Mouse (Mus musculus) fibroblast of lung, adult 2 months (primary cell): Measurements from ENCODE around the gene Arhgap20.

ENCODE experiments used
- DNase-seq: peaks from one replicate; pipeline ENCODE4 v3.0.0-alpha.2; 2011; ENCODE audit warnings: low read depth

Gene Arhgap20

GRCm38 (mm10) chr9:51799156-51799555 is 34.0 kb downstream of the Arhgap20 start:
- no peak for DNase-seq

GRCm38 (mm10) chr9:51807272-51807671 is 42.1 kb downstream of the Arhgap20 start:
- no peak for DNase-seq

- no peak for DNase-seq
Measured at GRCm38 (mm10) chr9:51812931-51813330, 47.8 kb downstream of the Arhgap20 start.

- no peak for DNase-seq
Measured at GRCm38 (mm10) chr9:51824516-51824915, 59.4 kb downstream of the Arhgap20 start.

GRCm38 (mm10) chr9:51831596-51831995 is 66.5 kb downstream of the Arhgap20 start:
- no peak for DNase-seq

- DNase-seq, result no peak
Measured at GRCm38 (mm10) chr9:51832368-51832767, 67.2 kb downstream of the Arhgap20 start.

DNA sequence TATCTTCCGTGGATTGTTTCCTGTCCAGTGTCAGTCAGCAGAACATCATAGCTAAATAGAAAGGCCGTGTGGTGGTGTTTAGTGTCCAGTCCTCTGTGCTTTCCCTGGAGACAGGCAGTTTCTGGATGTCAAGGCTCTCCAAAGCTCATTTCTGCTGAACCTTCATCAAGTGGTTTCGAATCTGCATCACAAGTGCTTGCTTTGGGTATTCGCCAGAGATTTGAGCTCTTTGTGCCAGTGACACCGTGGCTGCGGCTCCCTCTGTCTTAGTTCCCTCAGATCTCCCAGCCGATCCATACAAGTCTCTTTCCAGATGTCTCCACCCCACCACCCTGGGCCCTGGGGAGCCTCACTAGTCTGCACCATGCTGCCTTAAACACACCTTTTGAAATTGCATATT is 72.6 kb downstream of the Arhgap20 start:
- DNase-seq, result no peak

- DNase-seq, result no peak
Measured at GRCm38 (mm10) chr9:51843216-51843615, 78.1 kb downstream of the Arhgap20 start.

DNA sequence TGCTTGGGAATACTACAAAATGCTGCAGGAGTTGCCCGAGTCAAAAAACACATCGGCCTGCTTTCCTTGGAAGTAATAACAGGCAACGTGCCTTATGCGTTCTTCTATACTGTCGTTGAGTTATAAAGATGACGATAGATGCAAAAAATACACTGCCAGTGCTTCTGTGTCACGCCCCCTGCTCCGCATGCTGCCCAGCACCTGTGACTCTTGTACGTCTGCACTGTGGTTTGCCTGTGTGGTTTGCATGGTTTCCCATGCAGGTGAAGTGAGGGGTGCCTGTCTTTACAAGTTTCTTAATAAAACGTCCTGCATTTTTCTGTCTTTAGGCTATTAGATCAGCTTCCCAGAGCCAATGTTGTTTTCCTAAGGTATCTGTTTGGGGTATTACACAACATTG is 80.7 kb downstream of the Arhgap20 start:
- no peak for DNase-seq

DNA sequence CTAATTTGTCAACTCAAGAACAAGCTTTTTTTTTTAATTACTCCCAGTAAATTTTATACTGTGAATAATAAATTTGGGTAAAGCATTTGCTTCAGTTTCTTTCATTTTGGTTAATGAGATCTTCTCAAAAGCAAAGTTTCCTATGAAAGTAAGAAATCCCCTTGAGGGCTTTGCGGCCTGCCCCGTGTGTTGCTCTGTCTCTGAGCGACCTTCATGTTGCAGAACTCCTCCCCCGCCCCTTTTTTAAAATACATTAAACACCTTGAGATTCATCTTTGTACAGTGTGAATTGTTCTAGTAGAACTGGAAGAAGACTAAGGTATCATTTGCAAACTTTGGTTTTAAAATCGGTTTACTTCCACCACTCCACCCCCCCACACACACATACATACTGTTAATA is 88.6 kb downstream of the Arhgap20 start:
- DNase-seq, result no peak

GRCm38 (mm10) chr9:51864273-51864672 is 99.1 kb downstream of the Arhgap20 start:
- no peak for DNase-seq

GRCm38 (mm10) chr9:51866634-51867033 is 101.5 kb downstream of the Arhgap20 start:
- DNase-seq, result no peak

DNA sequence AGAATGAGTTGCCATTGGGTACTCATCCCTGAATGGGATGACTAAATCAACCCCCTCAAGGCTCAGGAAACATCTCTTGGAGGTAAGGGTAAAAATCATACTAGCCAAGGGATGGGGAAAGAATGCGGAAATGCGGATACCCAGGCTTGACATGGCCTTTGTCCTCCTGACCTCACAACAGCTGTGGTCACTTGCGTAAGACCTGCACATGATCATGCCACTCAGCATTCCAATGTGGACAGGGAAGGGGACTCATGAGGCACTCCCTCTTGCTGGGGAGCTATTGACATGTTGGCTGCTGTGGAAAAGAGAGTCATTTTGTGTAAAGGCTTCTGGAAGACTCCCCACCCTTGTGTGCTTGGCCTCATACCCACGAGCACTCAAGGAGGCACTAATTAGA is 103.9 kb downstream of the Arhgap20 start:
- DNase-seq, result no peak

GRCm38 (mm10) chr9:51874348-51874747 is 109.2 kb downstream of the Arhgap20 start:
- DNase-seq, result no peak

GRCm38 (mm10) chr9:51875531-51875930 is 110.4 kb downstream of the Arhgap20 start:
- no peak for DNase-seq

DNA sequence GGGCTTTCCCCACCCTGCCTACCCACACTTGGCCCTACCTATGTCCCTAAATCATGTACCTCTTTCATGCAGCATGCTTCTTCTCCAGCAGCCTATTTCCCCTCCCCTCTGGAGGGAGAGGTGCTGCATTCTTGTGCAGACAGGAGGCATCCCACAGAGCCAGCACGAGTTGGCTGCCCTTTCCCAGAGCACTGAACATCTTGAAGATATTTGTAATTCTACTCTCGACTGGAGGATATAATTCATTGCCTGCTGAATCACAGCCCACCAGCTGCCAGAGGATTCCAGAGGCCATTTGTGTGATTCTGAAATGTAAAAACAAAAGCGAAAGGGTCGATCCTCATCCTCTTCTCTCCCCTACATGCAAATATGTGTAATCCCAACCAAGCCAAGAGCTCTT is 116.2 kb downstream of the Arhgap20 start:
- peak; percentile 49 for DNase-seq

DNA sequence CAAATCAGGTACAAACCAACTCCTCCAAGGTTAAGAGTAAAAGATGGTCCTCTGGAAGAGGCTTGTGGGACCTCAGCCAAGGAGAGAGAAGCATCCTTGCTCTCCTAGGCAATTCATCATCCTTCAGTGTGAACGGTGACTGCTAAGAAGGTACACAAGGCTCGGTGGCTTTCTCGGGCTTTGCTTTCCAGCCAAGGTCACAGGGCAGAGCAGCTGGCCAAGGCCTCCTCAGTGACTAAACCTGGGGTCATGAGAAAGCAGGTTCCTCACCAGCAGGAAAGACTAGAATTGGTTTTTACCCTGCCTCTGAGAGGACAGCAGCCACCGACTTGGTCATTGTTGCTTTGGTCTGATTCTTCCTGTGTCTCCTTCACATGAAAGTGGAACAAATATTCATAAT is 116.7 kb downstream of the Arhgap20 start:
- DNase-seq, result no peak

DNA sequence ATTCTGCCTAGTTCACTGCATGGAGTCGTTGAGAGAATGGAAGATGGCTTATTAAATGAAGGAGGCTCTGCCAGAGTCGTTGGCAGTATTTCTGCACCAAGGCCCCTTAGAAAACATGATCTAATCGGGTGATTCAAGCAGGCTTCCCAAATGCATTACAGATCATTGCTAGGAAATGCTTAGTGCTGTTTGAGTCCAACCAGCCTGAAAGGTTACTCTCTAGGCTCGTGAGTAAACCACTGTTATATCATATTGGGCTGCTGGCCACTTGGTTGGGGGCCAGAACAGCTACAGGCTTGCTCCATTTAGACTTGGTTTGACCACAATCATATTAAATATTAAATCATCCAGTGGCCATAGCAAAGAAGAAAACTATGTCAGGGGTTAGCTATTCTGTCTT is 118.2 kb downstream of the Arhgap20 start:
- DNase-seq, result peak; percentile 79

GRCm38 (mm10) chr9:51892921-51893320 is 127.8 kb downstream of the Arhgap20 start:
- no peak for DNase-seq
